Mouse (Mus musculus): Measurements from ENCODE around the gene Cdh8. TPM values are rescaled to one million over a fixed set of nuclear protein-coding genes. Genes with fewer than 3 reads are reported as not detected.

Gene Cdh8
- polyA plus RNA-seq, 1 experiment from 2014 or later: 3.6 TPM

DNA sequence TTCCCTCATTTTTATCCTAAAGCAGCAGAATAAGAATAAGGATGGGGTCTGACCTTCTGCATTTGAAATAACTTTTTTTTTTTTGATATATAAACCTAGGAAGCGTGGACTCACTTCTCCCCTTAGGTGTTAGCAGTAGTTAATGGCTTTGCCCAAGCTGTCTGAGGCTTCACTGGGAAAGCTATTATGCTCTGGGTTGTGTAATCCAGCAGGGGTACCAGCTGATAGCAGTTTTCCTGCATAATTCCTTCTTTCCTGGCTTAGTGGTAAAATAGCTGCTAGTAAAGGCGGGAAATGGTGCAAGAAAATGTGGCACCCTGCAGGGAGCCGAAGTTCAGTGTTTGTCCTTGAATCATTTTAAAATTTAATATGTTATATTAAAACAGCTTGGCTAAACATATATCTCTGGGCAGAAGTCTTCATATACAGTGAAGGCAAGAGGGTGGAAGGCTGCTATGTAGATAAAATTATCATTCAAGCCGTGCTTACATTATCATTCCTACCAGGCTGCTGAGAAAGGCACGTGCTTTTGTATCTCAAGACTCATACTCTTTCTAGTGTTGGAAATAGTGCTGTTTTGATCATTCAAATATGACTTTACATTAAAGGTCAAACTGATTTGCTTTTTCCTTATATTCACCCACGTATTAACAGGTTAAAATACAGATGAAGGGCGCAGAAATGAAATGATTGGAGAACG, 367.5 kb downstream of the Cdh8 start:
- WGBS: 67% methylated on average over 8 of the region's 8 CpGs
- no peaks in the 10 kb centered on the region for H3K9me3 ChIP-seq (replicated peaks; ENCODE audit: control insufficient read depth, low read length)

GRCm38 (mm10) chr8:99040423-99040822, 375.8 kb downstream of the Cdh8 start:
- 88% methylated on average over 2 of the region's 2 CpGs for WGBS
- Histone ChIP-seq H3K36me3 (ENCODE audit: control insufficient read depth, insufficient read depth) (no peaks in the 10 kb centered on the region), H3K4me3 (ENCODE audit: low read length) (no peak overlapping the region), H3K27ac (ENCODE audit: low read length) (no peak overlapping the region), H3K4me1 (ENCODE audit: control insufficient read depth, insufficient read depth, low read length) (no peaks in the 10 kb centered on the region), H3K9me3 (replicated peaks; ENCODE audit: control insufficient read depth, low read length) (no peaks in the 10 kb centered on the region), H3K27me3 (ENCODE audit: control insufficient read depth, insufficient read depth, low read length) (no peaks in the 10 kb centered on the region), H3K4me2 (ENCODE audit: low read depth, low read length) (no peak overlapping the region), H3K9ac (ENCODE audit: low read length) (no peak overlapping the region)
- ATAC-seq (replicated peaks; ENCODE audit: extremely low read depth, insufficient read depth, low FRiP score): no peak

More for the DNA sequence above, 367.5 kb downstream of the Cdh8 start:
- Histone ChIP-seq H3K27ac (ENCODE audit: low read length) (no peak overlapping the region), H3K27me3 (ENCODE audit: control insufficient read depth, insufficient read depth, low read length) (no peaks in the 10 kb centered on the region), H3K36me3 (ENCODE audit: control insufficient read depth, insufficient read depth) (no peaks in the 10 kb centered on the region), H3K9ac (ENCODE audit: low read length) (no peak overlapping the region), H3K4me1 (ENCODE audit: control insufficient read depth, insufficient read depth, low read length) (no peaks in the 10 kb centered on the region), H3K4me3 (ENCODE audit: low read length) (no peak overlapping the region), H3K4me2 (ENCODE audit: low read depth, low read length) (no peak overlapping the region)
- no peak for ATAC-seq (replicated peaks; ENCODE audit: extremely low read depth, insufficient read depth, low FRiP score)

DNA sequence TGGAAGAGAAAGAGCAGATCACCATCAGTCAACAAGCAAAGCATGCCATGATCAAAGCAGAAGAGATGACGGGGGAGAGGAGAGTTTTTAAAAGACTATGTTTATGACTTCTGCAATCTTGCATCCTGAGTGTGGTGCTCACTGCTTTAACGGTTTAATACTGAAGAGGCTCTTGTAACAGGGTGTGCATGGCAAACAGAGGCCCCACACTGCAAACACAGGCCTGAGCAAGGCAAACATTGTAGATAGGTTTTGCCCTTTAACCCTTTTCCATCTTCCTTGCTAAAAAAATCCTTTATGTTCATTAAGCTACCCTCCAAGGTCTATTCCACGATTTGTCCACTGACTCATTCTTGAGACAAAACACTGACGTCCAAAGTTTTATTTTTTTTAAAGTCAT, 385.2 kb downstream of the Cdh8 start:
- Histone ChIP-seq H3K27me3 (ENCODE audit: control insufficient read depth, insufficient read depth, low read length) (no peaks in the 10 kb centered on the region), H3K9ac (ENCODE audit: low read length) (no peak overlapping the region), H3K36me3 (ENCODE audit: control insufficient read depth, insufficient read depth) (no peaks in the 10 kb centered on the region), H3K27ac (ENCODE audit: low read length) (no peak overlapping the region), H3K4me1 (ENCODE audit: control insufficient read depth, insufficient read depth, low read length) (no peaks in the 10 kb centered on the region), H3K4me2 (ENCODE audit: low read depth, low read length) (no peak overlapping the region), H3K4me3 (ENCODE audit: low read length) (no peak overlapping the region), H3K9me3 (replicated peaks; ENCODE audit: control insufficient read depth, low read length) (no peaks in the 10 kb centered on the region)
- ATAC-seq (replicated peaks; ENCODE audit: extremely low read depth, insufficient read depth, low FRiP score): no peak
- 54% methylated on average over 4 of the region's 4 CpGs for WGBS
